Mouse (Mus musculus) heart, embryonic 16.5 days (tissue): Measurements from ENCODE around the gene Chrng. TPM values are rescaled to one million over a fixed set of nuclear protein-coding genes. Genes with fewer than 3 reads are reported as not detected.

Experiments used
- ATAC-seq: fragments of 200-750 bp; cut with Nextera tagmentation; replicated peaks from 2 replicates; pipeline ENCODE4 v1.8.0; 2017; ENCODE audit warnings: moderate number of reproducible peaks; ENCODE audit not compliant: insufficient read depth, low FRiP score; ENCODE audit errors: extremely low read depth
- H3K27ac ChIP-seq: fragments of 300-500 bp; sonication (generic); 2 replicates; pipeline ENCODE4 v1.5.1; 2014; ENCODE audit warnings: mild to moderate bottlenecking, low read length, control low read depth, moderate library complexity
- H3K27me3 ChIP-seq: fragments of 300-500 bp; sonication (generic); 2 replicates; pipeline ENCODE4 v1.6.1; 2014; ENCODE audit warnings: low read length, mixed read lengths; ENCODE audit not compliant: control insufficient read depth, insufficient read depth
- H3K36me3 ChIP-seq: fragments of 300-500 bp; sonication (generic); 2 replicates; pipeline ENCODE4 v1.6.1; 2014; ENCODE audit not compliant: control insufficient read depth, insufficient read depth
- H3K4me1 ChIP-seq: fragments of 300-500 bp; sonication (generic); 2 replicates; pipeline ENCODE4 v1.6.1; 2014; ENCODE audit warnings: low read length, mixed read lengths; ENCODE audit not compliant: control insufficient read depth, insufficient read depth
- H3K4me2 ChIP-seq: fragments of 300-500 bp; sonication (generic); 2 replicates; pipeline ENCODE4 v1.6.1; 2014; ENCODE audit warnings: low read depth, mild to moderate bottlenecking, control low read depth, low read length
- H3K4me3 ChIP-seq: fragments of 300-500 bp; sonication (generic); 2 replicates; pipeline ENCODE4 v1.5.1; 2014; ENCODE audit warnings: mild to moderate bottlenecking, control low read depth, low read length
- H3K9ac ChIP-seq: fragments of 300-500 bp; sonication (generic); 2 replicates; pipeline ENCODE4 v1.6.1; 2014; ENCODE audit warnings: low read length, control low read depth
- H3K9me3 ChIP-seq: fragments of 300-500 bp; sonication (generic); replicated peaks from 2 replicates; pipeline ENCODE4 v1.6.1; 2016; ENCODE audit warnings: low read length; ENCODE audit not compliant: control insufficient read depth
- WGBS: fragments of 180-500 bp; shearing (Covaris S2); extraction: QIAGEN DNeasy Blood & Tissue Kit; methylation state at CpG from one replicate; pipeline ENCODE4 v1.1.7; 2014; 5-methylcytosine and 5-hydroxymethylcytosine counted together
- polyA plus RNA-seq: library from polyadenylated mRNA; unstranded; fragments of >200 nt; fragmentation: Nextera tagmentation; extraction: Ambion mirVana; gene quantifications from 2 replicates; pipeline ENCODE4 v1.2.1, GENCODE M21; 2015

Chrng gene
- polyA plus RNA-seq, 1 experiment from 2014 or later, result 1.6 TPM

- H3K36me3 ChIP-seq, result no peaks in the 10 kb centered on the region
- no peak for ATAC-seq
- H3K4me2 ChIP-seq, result no peak overlapping the region
- no peaks in the 10 kb centered on the region for H3K9me3 ChIP-seq
- no peak overlapping the region for H3K27ac ChIP-seq
- peaks cover 3% of the 10 kb centered on the region; the same call in 1 of the 2 replicates for H3K4me1 ChIP-seq
- WGBS, result 82% methylated on average over 2 of the region's 2 CpGs
- H3K9ac ChIP-seq, result no peak overlapping the region
- H3K4me3 ChIP-seq, result no peak overlapping the region
- peaks cover 44% of the 10 kb centered on the region for H3K27me3 ChIP-seq
Observed at GRCm38 (mm10) chr1:87259316-87259715, 54.9 kb downstream of the Chrng start.

Other genes starting within 250 kb of the Chrng start
- not detected in 2 replicates for gene Alppl2, start 114.7 kb upstream of the Chrng start, polyA plus RNA-seq
- gene Alpi, start 103.1 kb upstream of the Chrng start, polyA plus RNA-seq, result 0.74 TPM in 1 of 2 replicates, not detected in the other
- not detected in 2 replicates for gene Akp3, start 79.7 kb upstream of the Chrng start, polyA plus RNA-seq
- 0.71 and 0.88 TPM in 2 replicates for gene Ecel1, start 48.1 kb upstream of the Chrng start, polyA plus RNA-seq
- gene Prss56, start 21.3 kb upstream of the Chrng start, polyA plus RNA-seq, result not detected in 2 replicates
- gene Chrnd, start 14.1 kb upstream of the Chrng start, polyA plus RNA-seq, result 0.05 and 0.13 TPM in 2 replicates
- 100 and 104 TPM in 2 replicates for gene Eif4e2, start 9.3 kb downstream of the Chrng start, polyA plus RNA-seq
- gene Efhd1, start 59.7 kb downstream of the Chrng start, polyA plus RNA-seq, result 0.46 and 0.76 TPM in 2 replicates
- gene Gigyf2, start 122.3 kb downstream of the Chrng start, polyA plus RNA-seq, result 30.7 and 31.6 TPM in 2 replicates
- 0.97 and 2.4 TPM in 2 replicates for gene Kcnj13, start 190.1 kb downstream of the Chrng start, polyA plus RNA-seq